Mouse (Mus musculus) kidney, adult 18-20 months (tissue): ENCODE data around the gene Ltb4r2.

Source experiments
- DNase-seq: peaks from one replicate; pipeline ENCODE4 v3.0.0; 2021

The Ltb4r2 gene

DNA sequence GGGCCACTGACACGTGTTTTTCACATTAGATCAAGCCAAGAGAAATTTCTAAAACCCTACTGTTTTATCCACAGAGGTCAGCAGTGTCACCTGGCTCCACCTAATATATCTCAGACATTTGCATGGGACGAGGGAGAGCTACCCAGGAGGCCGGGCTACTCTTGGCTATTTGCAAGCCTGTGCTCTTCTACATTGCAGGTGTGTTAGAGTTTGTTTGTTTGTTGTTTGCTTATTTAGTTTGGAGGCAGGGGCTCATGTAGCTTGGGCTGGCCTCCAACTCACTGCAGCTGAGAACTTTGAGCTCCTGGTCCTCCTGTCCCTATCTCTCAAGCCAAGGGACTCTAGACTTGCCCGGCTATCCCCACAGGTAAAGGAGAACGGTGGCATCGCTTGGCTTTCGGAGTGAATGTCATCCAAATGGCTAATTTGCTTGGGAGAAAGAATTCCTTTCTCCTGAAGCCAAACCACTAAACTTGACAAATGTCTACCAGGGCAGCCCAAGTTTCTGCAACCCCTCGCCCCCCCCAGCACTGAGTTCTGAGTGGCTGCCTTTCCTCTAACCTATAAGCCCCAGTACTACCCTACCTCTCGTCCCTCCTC is 21.2 kb downstream of the Ltb4r2 start:
- peak; percentile 2 for DNase-seq

DNA sequence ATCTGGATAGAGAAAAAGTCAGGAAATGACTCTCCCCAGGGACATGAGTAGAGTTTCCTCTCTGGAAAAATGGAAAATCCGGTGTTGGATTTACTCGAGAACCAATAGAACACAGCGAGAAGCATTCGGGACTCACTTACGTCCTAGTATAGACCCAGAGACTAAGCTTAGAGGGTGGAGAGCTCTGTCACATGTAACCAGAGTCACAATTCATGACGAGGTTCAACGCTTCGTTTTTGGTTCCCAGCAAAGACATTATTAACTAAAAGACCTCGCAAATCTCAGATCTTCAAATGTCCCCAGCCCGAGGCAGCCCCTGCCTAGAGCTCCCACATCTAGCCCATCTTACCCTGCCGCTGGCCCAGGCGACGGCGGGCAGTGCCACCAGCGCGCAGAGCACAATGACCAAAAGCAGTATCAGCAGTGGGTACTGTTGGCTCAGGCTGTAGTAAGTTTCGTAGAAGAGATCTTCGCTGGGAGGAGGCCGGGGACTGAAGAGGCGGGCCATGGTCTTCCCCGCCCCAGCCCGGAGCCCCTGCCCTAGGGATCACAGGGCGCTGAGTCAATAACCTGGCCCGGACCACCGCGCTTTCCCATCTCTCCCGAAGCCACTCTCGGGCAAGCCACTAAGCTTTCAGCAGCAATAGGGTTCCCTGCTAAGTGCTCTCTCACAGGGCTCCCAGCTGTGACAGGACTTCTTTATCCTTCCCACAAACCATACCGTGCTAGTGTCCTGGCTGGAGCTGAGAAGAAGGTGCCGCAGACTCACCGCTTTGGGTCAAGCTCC is 22.1 kb downstream of the Ltb4r2 start:
- peak; percentile 20 for DNase-seq

DNA sequence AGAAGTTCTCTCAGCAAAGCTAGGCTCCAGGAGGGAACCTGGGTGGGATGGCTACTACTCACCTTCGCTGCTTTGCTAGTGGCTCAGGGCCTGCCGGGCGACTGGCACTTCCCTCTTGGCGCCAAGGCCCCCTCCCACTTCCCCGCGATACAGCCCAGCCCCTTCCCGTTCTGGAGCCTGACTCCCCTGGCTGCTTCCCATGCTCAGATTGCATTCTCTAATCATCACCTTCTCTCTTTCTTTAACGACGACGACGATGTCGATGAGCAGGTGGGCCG is 22.7 kb downstream of the Ltb4r2 start, which contains the start of gene Adcy4:
Gene Adcy4, minus strand, starts transcription at position 138 of the 278 bp plus-strand sequence.
- DNase-seq = peak; percentile 21

DNA sequence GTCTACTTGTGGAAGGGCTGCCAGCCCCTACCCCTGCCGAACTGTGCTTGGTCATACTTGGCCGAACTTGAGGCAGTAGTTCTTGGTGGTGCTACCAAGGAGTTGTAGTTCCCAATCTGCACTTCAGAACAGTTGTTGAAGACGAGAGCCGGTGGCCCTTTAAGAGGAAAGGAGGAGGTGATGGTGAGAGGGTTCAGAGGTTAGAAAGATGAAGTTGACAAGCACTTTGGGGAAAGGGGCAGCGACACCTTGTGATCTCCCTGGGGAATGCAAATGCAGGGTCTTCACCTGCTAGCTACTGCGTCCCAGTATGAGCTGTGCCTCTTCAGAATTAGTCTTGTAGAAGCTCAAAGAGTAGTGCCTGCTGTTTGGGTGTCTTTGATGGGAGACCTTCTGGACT is 24.0 kb downstream of the Ltb4r2 start:
- DNase-seq = peak; percentile 17

DNA sequence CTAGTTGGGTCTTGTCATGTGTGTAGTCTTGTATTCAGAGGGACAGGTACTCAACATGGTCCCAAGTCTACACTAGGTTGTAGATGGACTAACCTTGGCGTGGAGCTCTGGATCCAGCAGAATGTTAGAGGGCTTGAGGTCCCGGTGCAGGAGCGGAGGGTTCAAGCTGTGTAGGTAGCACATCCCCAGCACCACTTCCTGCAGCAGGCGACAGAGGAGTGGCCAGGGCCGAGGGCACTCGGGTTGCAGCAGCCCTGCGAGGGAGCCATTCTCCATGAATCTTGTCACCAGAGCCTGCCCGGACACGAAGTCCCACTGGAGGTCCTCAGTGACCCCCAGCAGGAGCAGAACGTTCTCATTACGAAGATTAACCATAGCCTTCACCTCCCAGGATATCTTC is 26.5 kb downstream of the Ltb4r2 start:
- DNase-seq = peak; percentile 1

DNA sequence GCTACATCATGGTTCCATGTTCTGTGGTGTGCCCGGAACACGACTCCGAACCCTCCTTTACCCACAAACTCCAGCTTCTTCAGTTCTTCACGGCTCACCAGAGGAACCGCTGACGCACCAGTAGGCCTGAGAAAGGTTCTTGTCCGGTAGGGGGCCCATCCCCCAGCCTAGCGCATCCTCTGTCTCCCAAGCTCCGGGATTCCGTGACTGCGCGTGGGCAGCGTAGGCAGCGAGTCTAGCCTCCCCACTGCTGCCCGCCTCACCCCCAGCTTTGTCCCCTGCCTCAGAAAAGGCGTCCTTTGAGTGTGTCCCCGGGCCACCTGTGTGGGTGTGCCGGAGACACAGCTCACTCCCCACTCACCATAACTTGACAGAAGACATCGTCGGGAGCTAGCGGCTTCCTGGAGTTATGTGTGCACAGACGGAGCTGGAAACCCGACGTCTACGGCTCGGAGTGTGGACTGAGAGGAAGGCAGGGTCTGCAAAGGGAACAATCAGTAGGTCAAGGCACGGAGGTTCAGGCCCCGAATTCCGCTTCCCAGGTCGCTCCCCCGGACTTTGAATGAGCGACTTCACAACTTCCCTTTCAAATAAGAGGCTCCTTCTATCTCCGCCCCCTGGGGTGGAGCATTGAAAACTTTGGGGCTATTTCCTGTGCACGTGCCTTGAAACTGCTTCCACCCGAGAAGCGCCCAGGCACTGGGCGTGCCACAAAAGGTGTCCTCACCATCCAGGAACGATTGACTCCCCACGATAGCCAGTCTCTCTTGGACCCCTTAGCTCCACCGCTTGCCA is 27.2 kb downstream of the Ltb4r2 start, which contains the start of gene Ripk3:
Gene Ripk3, minus strand, starts transcription at position 610 of the 795 bp plus-strand sequence.
- peak; percentile 51 for DNase-seq

DNA sequence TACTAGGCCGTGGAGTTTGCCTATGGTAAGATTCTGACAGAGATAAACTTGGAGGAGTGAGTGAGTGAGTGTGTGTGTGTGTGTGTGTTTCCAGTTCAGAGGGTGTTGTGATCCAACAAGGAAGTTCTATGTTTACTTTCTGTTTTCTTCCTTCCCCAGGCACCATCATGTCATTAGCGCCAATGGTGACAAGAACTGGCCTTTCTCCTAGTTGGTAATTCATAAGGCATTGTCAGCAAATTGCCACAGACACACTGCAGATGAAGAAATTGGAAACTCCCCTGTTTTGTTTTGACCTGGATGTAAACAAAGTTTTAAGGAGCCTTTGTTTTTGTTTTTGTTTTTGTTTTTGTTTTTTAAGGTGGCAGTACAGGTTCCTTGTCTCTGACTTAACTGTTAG is 32.2 kb downstream of the Ltb4r2 start:
- DNase-seq = no peak

DNA sequence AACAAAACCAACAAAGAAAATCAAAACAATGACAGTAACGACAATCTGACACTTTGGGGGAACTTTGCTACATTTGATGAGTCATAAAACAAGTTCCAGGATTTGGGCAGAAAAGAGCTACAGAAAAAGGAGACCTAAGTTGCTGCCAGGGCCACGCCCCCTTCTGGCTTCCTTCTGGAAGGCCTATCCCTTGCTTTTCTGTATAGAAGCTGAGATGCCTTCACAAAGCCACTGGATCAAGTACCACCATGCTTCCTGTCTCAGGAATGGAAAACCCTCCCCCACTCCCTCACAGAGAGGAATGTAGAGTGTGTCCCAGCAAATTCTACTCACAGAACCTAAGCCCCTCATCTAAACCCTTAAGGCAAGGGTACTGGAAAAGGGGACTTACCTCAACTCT is 32.7 kb downstream of the Ltb4r2 start:
- peak; percentile 2 for DNase-seq

DNA sequence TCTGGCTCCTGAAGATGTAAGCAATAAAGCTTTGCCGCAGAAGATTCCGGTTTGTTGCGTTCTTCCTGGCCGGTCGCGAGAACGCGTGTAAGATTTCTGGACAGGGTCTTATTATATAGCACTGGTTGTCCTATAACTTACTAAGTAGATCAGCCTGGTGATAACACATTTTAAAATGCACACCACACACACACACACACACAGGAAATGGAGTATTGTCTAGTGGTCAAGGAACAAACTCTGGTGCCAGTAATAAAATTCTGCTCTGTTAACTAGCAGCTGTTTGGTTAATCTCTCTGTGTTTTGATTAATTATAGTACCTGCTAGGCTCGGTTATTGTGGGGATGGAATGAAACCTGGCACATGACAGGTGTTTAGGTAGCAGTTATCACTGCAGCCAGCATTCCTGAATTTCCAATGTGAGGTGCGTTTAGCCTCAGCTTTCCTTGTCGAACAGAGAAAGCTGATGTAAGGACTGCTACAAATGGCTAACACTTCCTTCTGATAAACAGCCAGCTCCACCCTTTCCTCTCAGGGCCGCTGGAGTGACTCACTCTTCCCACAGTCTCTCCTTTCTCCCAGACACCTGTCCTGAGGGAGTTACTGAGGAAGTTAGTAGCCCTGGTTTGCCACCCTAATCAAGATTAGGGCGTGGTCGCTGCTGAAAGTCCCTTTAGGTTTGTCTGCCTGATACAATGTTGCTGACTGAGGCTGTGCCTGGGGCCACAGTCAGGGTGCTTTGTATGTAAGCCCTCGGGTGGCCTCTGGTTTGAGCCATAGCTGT is 34.3 kb downstream of the Ltb4r2 start:
- peak; percentile 1 for DNase-seq
